Mouse (Mus musculus): ENCODE data around the gene Hoxa6. TPM values are rescaled to one million over a fixed set of nuclear protein-coding genes. Genes with fewer than 3 reads are reported as not detected.

Gene Hoxa6
- polyA plus RNA-seq, 1 experiment from 2014 or later: 9.4 TPM

GRCm38 (mm10) chr6:52177061-52177735 is 31.3 kb downstream of the Hoxa6 start, which contains the start of gene 5730596B20Rik:
Gene 5730596B20Rik, plus strand, starts transcription at chr6:52177498.
- no peaks in the 10 kb centered on the region for H3K36me3 ChIP-seq (ENCODE audit: control insufficient read depth, insufficient read depth, low read length)
- H3K4me3 ChIP-seq (ENCODE audit: low read length): peak within 1 kb of the TSS; percentile 52
- H3K27ac ChIP-seq (ENCODE audit: low read depth, low read length): peak within 1 kb of the TSS; percentile 90
- peaks cover 29% of the 10 kb centered on the region for H3K27me3 ChIP-seq (replicated peaks; ENCODE audit: control insufficient read depth, insufficient read depth, low read length)
- 1% methylated on average over 36 of the region's 36 CpGs for WGBS
- no peaks in the 10 kb centered on the region; the same call in 1 of the 2 replicates for H3K4me1 ChIP-seq (ENCODE audit: control insufficient read depth, insufficient read depth, low read depth, low read length)
- ATAC-seq: no peak
- peak within 1 kb of the TSS; percentile 69 for H3K9ac ChIP-seq (ENCODE audit: low read depth, low read length)
- H3K9me3 ChIP-seq (ENCODE audit: control insufficient read depth, low read length): no peaks in the 10 kb centered on the region
- peak within 1 kb of the TSS; percentile 64 for H3K4me2 ChIP-seq (ENCODE audit: low read length)

- Histone ChIP-seq H3K27ac (ENCODE audit: low read depth, low read length) (peak overlapping the region; percentile 90), H3K9me3 (ENCODE audit: control insufficient read depth, low read length) (no peaks in the 10 kb centered on the region), H3K36me3 (ENCODE audit: control insufficient read depth, insufficient read depth, low read length) (no peaks in the 10 kb centered on the region), H3K9ac (ENCODE audit: low read depth, low read length) (peak overlapping the region; percentile 69), H3K4me1 (ENCODE audit: control insufficient read depth, insufficient read depth, low read depth, low read length) (peaks cover 5% of the 10 kb centered on the region; the same call in 1 of the 2 replicates), H3K4me3 (ENCODE audit: low read length) (peak overlapping the region; percentile 52), H3K27me3 (replicated peaks; ENCODE audit: control insufficient read depth, insufficient read depth, low read length) (peaks cover 34% of the 10 kb centered on the region), H3K4me2 (ENCODE audit: low read length) (peak overlapping the region; percentile 64)
- no peak for ATAC-seq
- under 1% methylated on average over 6 of the region's 6 CpGs for WGBS
These were observed 32.1 kb downstream of the Hoxa6 start for GRCm38 (mm10) chr6:52176391-52176790.

GRCm38 (mm10) chr6:52175864-52176263 is 32.7 kb downstream of the Hoxa6 start:
- WGBS: 1% methylated on average over 17 of the region's 35 CpGs
- Histone ChIP-seq H3K9ac (ENCODE audit: low read depth, low read length) (peak overlapping the region; percentile 69), H3K27ac (ENCODE audit: low read depth, low read length) (peak overlapping the region; percentile 90)

GRCm38 (mm10) chr6:52174968-52175751 is 33.4 kb downstream of the Hoxa6 start:
- Histone ChIP-seq H3K4me1 (ENCODE audit: control insufficient read depth, insufficient read depth, low read depth, low read length) (peaks cover 5% of the 10 kb centered on the region), H3K9me3 (ENCODE audit: control insufficient read depth, low read length) (no peaks in the 10 kb centered on the region), H3K36me3 (ENCODE audit: control insufficient read depth, insufficient read depth, low read length) (no peaks in the 10 kb centered on the region), H3K27me3 (replicated peaks; ENCODE audit: control insufficient read depth, insufficient read depth, low read length) (peaks cover 31% of the 10 kb centered on the region), H3K4me3 (ENCODE audit: low read length) (peak overlapping the region; percentile 52), H3K27ac (ENCODE audit: low read depth, low read length) (peak overlapping the region; percentile 90), H3K4me2 (ENCODE audit: low read length) (peak overlapping the region; percentile 64), H3K9ac (ENCODE audit: low read depth, low read length) (peak overlapping the region; percentile 69)
- WGBS: under 1% methylated on average over 35 of the region's 41 CpGs
- 0 out of 2 replicates have a peak, but pooled peaks have one; percentile 2 for ATAC-seq

More at GRCm38 (mm10) chr6:52175864-52176263, 32.7 kb downstream of the Hoxa6 start:
- no peaks in the 10 kb centered on the region for H3K9me3 ChIP-seq (ENCODE audit: control insufficient read depth, low read length)
- peak overlapping the region; percentile 52 for H3K4me3 ChIP-seq (ENCODE audit: low read length)
- H3K36me3 ChIP-seq (ENCODE audit: control insufficient read depth, insufficient read depth, low read length): no peaks in the 10 kb centered on the region
- H3K27me3 ChIP-seq (replicated peaks; ENCODE audit: control insufficient read depth, insufficient read depth, low read length): peaks cover 31% of the 10 kb centered on the region
- H3K4me2 ChIP-seq (ENCODE audit: low read length): peak overlapping the region; percentile 64
- H3K4me1 ChIP-seq (ENCODE audit: control insufficient read depth, insufficient read depth, low read depth, low read length): peaks cover 5% of the 10 kb centered on the region; the same call in 1 of the 2 replicates
- peak; percentile 43 for ATAC-seq

- no peaks in the 10 kb centered on the region for H3K36me3 ChIP-seq (ENCODE audit: control insufficient read depth, insufficient read depth, low read length)
- peaks cover 22% of the 10 kb centered on the region for H3K27me3 ChIP-seq (replicated peaks; ENCODE audit: control insufficient read depth, insufficient read depth, low read length)
- no peak overlapping the region; the same call in 1 of the 2 replicates for H3K9ac ChIP-seq (ENCODE audit: low read depth, low read length)
- peaks cover 8% of the 10 kb centered on the region for H3K4me1 ChIP-seq (ENCODE audit: control insufficient read depth, insufficient read depth, low read depth, low read length)
- peak overlapping the region; percentile 59 for H3K27ac ChIP-seq (ENCODE audit: low read depth, low read length)
- WGBS: 4% methylated on average over 4 of the region's 4 CpGs
- H3K9me3 ChIP-seq (ENCODE audit: control insufficient read depth, low read length): no peaks in the 10 kb centered on the region
- peak overlapping the region; percentile 69 for H3K4me2 ChIP-seq (ENCODE audit: low read length)
- no peak for ATAC-seq
- peak overlapping the region; percentile 34 for H3K4me3 ChIP-seq (ENCODE audit: low read length)
These were observed 34.9 kb downstream of the Hoxa6 start for GRCm38 (mm10) chr6:52173648-52174047.

GRCm38 (mm10) chr6:52172501-52172900 is 36.0 kb downstream of the Hoxa6 start:
- Histone ChIP-seq H3K4me1 (ENCODE audit: control insufficient read depth, insufficient read depth, low read depth, low read length) (peaks cover 8% of the 10 kb centered on the region), H3K36me3 (ENCODE audit: control insufficient read depth, insufficient read depth, low read length) (no peaks in the 10 kb centered on the region), H3K9ac (ENCODE audit: low read depth, low read length) (peak overlapping the region; percentile 60), H3K9me3 (ENCODE audit: control insufficient read depth, low read length) (no peaks in the 10 kb centered on the region), H3K27ac (ENCODE audit: low read depth, low read length) (peak overlapping the region; percentile 91), H3K4me2 (ENCODE audit: low read length) (peak overlapping the region; percentile 69), H3K27me3 (replicated peaks; ENCODE audit: control insufficient read depth, insufficient read depth, low read length) (peaks cover 20% of the 10 kb centered on the region), H3K4me3 (ENCODE audit: low read length) (peak overlapping the region; percentile 34)
- ATAC-seq: peak; percentile 90
- WGBS: under 1% methylated on average over 35 of the region's 35 CpGs

GRCm38 (mm10) chr6:52171938-52172337 is 36.6 kb downstream of the Hoxa6 start:
- Histone ChIP-seq H3K27me3 (replicated peaks; ENCODE audit: control insufficient read depth, insufficient read depth, low read length) (peaks cover 20% of the 10 kb centered on the region), H3K9ac (ENCODE audit: low read depth, low read length) (peak overlapping the region; percentile 60), H3K9me3 (ENCODE audit: control insufficient read depth, low read length) (no peaks in the 10 kb centered on the region), H3K27ac (ENCODE audit: low read depth, low read length) (peak overlapping the region; percentile 91), H3K4me3 (ENCODE audit: low read length) (peak overlapping the region; percentile 34), H3K4me1 (ENCODE audit: control insufficient read depth, insufficient read depth, low read depth, low read length) (peaks cover 8% of the 10 kb centered on the region), H3K4me2 (ENCODE audit: low read length) (peak overlapping the region; percentile 69), H3K36me3 (ENCODE audit: control insufficient read depth, insufficient read depth, low read length) (no peaks in the 10 kb centered on the region)
- no peak; the same call in 1 of the 2 replicates for ATAC-seq
- WGBS: 7% methylated on average over 7 of the region's 7 CpGs

- peak overlapping the region; percentile 69 for H3K4me2 ChIP-seq (ENCODE audit: low read length)
- H3K9me3 ChIP-seq (ENCODE audit: control insufficient read depth, low read length): no peaks in the 10 kb centered on the region
- H3K36me3 ChIP-seq (ENCODE audit: control insufficient read depth, insufficient read depth, low read length): no peaks in the 10 kb centered on the region
- 0 out of 2 replicates have a peak overlapping the region, but pooled peaks have one; percentile 0 for H3K4me3 ChIP-seq (ENCODE audit: low read length)
- peaks cover 8% of the 10 kb centered on the region for H3K4me1 ChIP-seq (ENCODE audit: control insufficient read depth, insufficient read depth, low read depth, low read length)
- WGBS: 4% methylated on average over 4 of the region's 4 CpGs
- H3K27ac ChIP-seq (ENCODE audit: low read depth, low read length): peak overlapping the region; percentile 91
- ATAC-seq: no peak
- peaks cover 20% of the 10 kb centered on the region for H3K27me3 ChIP-seq (replicated peaks; ENCODE audit: control insufficient read depth, insufficient read depth, low read length)
- peak overlapping the region; percentile 60 for H3K9ac ChIP-seq (ENCODE audit: low read depth, low read length)
These were observed 37.2 kb downstream of the Hoxa6 start for GRCm38 (mm10) chr6:52171331-52171730.

- H3K9ac ChIP-seq (ENCODE audit: low read depth, low read length): peak overlapping the region; percentile 64
- H3K4me1 ChIP-seq (ENCODE audit: control insufficient read depth, insufficient read depth, low read depth, low read length): peaks cover 8% of the 10 kb centered on the region
- 7% methylated on average over 5 of the region's 5 CpGs for WGBS
- H3K36me3 ChIP-seq (ENCODE audit: control insufficient read depth, insufficient read depth, low read length): no peaks in the 10 kb centered on the region
- peak overlapping the region; percentile 91 for H3K27ac ChIP-seq (ENCODE audit: low read depth, low read length)
- H3K27me3 ChIP-seq (replicated peaks; ENCODE audit: control insufficient read depth, insufficient read depth, low read length): peaks cover 20% of the 10 kb centered on the region
- peak overlapping the region; percentile 39 for H3K4me2 ChIP-seq (ENCODE audit: low read length)
- H3K4me3 ChIP-seq (ENCODE audit: low read length): peak overlapping the region; percentile 10
- no peak for ATAC-seq
- no peaks in the 10 kb centered on the region for H3K9me3 ChIP-seq (ENCODE audit: control insufficient read depth, low read length)
These were observed 37.7 kb downstream of the Hoxa6 start for GRCm38 (mm10) chr6:52170898-52171223.

Data from hindbrain, embryonic 16.5 days (tissue).